Mouse (Mus musculus) adrenal gland, adult (tissue): Measurements from ENCODE around the gene Dmxl2.

Source experiments
- DNase-seq, 2 experiments: peaks; one replicate each; pipeline ENCODE4 v3.0.0; 2022 to 2023; ENCODE audit warnings: low spot score in 1 of 2; ENCODE audit not compliant: inconsistent age in 2 of 2

Gene Dmxl2

DNA sequence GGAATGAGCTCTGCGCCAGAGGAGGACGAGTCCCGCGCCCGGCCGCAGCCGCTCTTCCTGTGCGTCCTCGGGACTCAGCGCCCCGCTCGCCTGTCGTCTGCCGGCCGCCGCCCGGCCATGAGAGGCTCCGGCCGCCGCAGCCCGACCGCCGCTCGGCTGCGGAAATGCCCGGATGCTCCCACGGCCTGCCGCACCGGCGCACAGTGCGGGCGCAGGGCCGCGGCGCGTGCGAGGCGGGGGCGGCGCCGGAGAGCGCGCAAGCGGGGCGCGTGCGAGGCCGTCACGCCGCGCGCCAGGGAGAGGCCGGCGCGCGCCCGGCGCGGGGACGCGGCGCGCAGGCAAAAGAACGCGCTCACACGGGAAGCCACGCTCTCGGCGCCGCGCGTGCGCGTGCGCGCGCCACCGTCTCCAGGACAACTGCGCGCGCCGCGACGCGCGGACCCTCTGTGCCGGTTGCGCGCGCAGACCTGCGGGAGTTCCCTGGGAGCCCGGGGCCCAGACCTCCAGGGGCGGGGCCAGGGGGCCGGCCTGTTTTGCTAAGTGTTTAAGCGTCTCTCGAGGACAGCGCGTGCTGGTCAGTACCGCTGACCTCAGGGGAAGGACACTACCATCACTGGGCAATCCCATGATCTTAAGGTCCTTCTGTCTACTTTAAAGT, at the start of gene Dmxl2:
TSS of gene Dmxl2 (minus strand) at position 174 of the 658 bp plus-strand sequence.
- DNase-seq: peak; percentile 96 to 97

GRCm38 (mm10) chr9:54549433-54549832, 48.0 kb upstream of the Dmxl2 start:
- no peak for DNase-seq

DNA sequence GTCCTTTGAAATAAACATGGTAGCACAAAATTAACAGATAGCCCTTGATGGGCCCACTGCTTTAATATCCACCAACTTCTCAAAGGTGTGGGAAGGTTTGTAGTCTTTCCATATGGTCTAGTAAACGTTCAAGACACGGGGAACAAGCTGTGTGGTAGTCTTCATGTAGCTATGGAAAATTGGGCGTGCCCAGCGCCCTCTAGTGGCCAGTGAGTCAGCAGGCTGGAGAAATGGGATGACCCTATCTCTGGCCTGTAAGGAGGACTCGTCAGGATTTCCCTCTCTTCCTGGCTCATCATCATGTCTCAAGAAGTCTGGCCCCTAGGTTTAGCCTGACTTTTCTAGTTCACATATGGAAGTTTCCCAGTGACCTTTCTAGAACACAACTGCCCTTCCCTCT, 46.1 kb upstream of the Dmxl2 start:
- peak; percentile 58 to 84 for DNase-seq

- no peak for DNase-seq
Measured at GRCm38 (mm10) chr9:54544954-54545315, 43.5 kb upstream of the Dmxl2 start.

- DNase-seq: no peak
Measured at GRCm38 (mm10) chr9:54544212-54544953, 43.0 kb upstream of the Dmxl2 start.

- DNase-seq: no peak
Measured at GRCm38 (mm10) chr9:54540801-54541200, 39.4 kb upstream of the Dmxl2 start.

DNA sequence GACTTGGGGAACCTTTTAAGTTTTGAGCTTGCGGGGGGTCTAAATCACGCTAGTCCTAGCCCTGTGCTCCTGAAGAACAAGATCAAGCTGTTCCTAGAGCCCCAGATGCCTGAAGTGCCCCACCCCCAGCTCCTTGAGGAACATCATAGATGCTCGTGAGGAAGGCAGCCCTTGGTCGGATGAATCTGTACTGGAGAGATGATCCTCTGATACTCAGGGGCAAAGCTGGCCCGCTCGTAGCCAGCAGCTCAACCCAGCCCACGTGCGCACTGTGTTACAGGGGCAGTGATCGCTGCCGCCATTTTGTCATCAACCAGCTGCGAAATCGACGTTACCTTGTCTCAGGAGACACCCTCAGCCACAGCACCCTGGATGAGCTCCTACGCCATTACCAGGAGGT, 37.3 kb upstream of the Dmxl2 start, which contains the start of gene Sh2d7:
TSS of gene Sh2d7 (plus strand) at position 301 of the 400 bp plus-strand sequence.
- no peak for DNase-seq

- DNase-seq: no peak
Measured at GRCm38 (mm10) chr9:54538244-54538643, 36.8 kb upstream of the Dmxl2 start.

DNA sequence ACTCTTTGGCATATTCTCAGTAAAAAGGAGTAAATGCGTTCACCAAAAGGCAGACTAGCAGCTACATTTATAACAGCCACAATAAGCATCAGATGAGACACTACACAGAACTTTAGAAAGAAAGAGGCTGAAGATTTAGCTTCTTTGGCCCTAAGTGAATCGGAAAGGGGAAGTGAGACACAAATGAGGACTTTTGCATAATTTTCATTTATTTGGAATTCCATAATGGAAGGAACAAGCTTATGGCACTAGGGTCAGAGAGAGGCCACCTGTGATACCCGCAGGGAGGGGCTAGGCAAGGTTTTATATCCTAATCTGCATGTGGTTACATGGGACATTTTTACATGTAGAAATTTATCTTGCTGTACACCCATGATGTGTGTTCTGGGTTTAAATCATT, 36.1 kb upstream of the Dmxl2 start:
- DNase-seq: no peak

DNA sequence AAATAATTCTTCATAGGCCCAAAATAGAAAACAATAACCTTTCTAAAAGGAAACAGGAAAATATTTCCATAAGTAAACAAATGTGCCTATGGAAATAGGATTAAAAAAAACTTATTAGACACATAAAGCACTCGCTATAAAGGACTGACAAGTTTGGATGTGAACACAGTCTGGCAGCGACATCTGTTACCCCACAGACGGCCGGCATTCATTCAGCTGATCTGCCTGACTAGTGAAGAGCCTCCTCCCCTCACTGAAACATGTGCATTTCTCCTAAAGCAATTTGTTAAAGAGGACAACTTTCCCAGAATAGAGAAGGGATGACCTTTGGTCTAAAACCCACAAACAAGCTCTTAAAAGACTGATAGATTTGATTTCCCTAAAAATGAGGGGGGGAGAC, 35.6 kb upstream of the Dmxl2 start:
- no peak for DNase-seq

DNA sequence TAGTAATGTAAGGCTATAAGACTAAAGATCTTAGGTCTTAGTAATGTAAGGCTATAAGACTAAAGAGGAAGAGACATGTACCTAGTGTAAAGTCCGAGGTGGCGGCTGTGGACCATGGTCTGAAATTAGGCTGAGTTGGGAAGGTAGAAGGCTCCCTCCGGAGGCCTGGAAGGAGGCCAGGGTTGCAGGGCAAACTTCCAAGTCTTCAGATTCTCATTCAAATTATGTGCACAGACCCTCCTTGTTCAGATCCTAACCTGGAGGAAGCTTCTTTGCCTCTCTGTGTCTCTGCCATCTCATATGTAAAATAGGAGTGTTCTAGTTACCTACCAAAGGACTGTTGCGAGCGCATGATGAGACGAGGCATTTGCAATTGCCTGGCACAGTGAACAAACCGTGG, 34.8 kb upstream of the Dmxl2 start:
- DNase-seq: no peak

DNA sequence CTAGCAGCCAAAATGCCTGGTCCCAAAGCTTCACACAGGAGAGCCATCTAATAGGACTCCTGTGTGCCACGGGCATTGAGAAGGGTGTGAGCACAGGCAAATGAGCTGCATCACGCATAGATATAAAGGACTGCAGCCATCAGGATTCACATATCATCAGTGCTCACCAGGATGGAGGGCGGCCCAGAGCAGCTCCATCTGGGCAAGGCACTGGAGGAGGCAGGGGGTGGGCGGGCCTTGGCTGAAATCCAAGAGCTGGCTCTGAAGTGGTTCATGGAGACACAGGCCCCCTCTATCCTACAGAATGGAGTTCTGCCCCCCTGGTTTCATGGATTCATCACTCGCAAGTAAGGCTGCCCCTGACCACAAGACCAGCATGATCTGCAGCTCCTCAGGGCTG, 32.5 kb upstream of the Dmxl2 start:
- DNase-seq: no peak

- no peak for DNase-seq
Measured at GRCm38 (mm10) chr9:54532926-54533325, 31.5 kb upstream of the Dmxl2 start.

DNA sequence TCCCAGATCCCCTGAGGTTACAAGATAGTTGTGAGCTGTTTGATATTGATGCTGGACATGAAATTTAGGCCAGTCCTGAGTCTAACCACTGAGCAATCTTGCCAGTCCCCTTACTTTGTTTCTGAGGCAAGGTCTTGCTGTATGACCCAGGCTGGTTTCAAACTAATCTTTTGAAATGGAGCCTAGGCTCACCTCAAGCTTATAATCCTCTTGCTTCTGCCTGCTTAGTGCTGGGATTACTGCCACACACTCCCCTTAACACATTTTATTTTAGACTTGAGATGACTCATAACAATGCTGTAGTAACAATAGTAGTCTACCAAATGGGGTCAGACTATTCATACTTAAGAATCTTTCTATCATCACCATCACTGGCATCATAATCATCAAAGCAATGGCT, 30.0 kb upstream of the Dmxl2 start:
- DNase-seq: no peak

DNA sequence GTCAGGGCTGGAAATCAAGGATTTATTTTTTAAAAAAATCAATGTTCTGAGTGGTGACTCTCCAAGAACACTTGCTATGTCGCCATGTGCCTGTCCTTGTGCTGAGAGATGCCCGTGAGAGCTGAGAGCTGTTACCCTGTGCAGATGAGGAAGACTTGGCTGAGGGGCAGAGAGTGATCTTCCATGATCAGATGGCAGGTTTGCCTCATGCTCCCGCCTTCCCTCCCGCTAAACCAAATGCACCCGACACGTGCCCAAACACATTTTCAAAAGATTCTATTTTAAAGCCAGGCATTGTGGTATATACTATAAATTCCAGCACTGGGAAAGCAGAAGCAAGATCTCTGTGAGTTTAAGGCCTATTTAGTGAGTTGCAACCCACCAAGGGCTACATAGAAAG, 29.4 kb upstream of the Dmxl2 start:
- no peak for DNase-seq

- DNase-seq: no peak
Measured at GRCm38 (mm10) chr9:54529950-54530349, 28.5 kb upstream of the Dmxl2 start.

DNA sequence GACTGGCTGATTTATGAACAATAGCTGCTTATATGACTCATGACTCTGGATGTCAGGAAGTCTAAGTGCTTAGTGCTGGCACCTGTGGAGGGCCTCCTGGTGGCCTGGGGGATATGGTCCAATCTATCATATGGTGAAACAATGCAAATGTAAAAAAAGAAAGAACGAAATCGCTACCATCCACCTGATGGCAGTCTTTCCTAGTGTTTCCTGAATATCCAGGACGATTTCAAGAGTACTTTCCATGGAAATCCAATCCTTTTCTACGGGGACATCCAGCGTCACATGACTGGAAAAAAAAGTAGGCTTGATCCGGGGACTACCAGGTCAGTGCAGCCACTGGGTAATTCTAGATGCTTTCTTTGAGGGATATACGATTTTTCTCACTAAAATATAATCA, 26.3 kb upstream of the Dmxl2 start:
- DNase-seq: no peak

DNA sequence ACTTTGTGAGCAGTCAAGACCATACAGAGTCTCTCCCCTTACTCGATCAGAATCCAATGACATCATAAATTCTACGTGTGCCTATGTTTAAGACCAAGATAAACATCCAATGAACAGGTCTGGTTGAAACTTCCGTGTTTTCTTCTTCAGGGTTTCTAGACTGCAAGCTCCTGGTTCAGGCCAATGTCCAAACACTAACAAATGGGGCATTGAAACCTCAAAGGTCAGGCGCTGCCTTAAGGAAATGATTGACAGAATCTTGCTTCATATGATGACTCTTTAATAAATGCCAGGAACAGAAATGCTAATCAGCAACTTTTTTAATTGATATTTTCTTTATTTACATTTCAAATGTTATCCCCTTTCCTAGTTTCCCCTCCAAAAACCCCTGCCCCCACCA, 18.9 kb upstream of the Dmxl2 start:
- no peak for DNase-seq

GRCm38 (mm10) chr9:54518921-54519320, 17.5 kb upstream of the Dmxl2 start:
- no peak for DNase-seq

DNA sequence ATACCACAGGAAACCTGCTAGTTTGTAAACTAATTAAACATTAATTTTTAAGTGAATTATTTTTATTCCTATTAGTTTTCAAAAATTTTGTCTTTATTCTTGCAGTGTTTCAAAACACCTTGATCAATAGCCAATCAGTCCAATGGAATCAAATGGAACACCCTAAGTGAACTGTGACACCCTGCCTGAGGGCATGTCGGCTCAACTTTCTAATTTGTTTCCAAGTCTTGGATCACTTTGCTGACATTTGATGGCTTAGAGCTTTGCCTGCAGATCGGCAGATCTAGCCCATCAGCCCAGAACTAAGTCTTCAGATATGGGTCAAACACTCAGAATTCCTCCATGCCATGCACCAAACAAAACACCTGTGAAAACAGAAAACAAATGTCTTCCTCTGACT, 14.6 kb upstream of the Dmxl2 start:
- no peak for DNase-seq

DNA sequence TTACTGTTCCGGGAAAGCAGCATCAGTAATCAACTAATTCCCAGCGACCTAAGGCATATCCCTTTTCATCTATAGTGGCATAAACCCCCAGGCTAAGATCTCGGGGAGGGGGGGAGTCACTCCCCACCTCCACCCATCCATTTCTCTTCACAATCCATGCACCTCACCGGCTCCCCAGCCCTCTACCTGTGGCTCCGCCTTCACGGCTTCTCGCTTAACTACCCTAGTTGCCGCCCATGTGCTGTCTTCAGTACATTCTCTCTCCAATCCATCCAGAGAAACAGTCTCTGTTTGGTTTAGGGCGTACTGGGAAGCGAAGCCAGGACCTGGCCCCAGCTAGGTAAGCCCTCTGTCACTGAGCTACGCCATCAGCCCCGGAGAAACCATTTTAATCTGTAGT, 1.4 kb upstream of the Dmxl2 start:
- peak in 1 of 2 experiments; percentile 50 for DNase-seq

DNA sequence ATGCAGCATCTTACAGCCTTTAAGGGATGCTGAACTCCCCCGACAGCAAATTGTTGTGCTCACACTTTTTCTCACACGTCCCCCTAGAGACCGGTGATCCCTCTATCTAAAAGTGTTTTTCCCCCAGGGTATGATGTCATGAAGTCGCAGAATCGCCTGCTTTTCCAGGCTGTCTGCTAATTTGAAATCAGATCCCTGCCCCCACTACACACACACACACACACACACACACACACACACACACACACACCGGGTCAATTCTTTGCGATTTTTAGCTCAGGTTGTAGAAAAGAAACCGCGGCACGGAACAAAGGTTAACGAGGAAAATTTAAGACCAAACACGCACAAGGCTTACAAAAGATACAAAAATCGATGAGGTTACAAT, 677 bp upstream of the Dmxl2 start:
- no peak for DNase-seq
